Mouse (Mus musculus) kidney, adult 11 months (tissue): ENCODE measurements around the gene Parg.
"Not testable (repeated sequence)": the region's sequence is repeated elsewhere in the genome, so short reads cannot be mapped to it uniquely, and the experiment has no call there.

Experiments used
- DNase-seq: peaks from one replicate; pipeline ENCODE4 v3.0.0; 2022

Parg gene

DNA sequence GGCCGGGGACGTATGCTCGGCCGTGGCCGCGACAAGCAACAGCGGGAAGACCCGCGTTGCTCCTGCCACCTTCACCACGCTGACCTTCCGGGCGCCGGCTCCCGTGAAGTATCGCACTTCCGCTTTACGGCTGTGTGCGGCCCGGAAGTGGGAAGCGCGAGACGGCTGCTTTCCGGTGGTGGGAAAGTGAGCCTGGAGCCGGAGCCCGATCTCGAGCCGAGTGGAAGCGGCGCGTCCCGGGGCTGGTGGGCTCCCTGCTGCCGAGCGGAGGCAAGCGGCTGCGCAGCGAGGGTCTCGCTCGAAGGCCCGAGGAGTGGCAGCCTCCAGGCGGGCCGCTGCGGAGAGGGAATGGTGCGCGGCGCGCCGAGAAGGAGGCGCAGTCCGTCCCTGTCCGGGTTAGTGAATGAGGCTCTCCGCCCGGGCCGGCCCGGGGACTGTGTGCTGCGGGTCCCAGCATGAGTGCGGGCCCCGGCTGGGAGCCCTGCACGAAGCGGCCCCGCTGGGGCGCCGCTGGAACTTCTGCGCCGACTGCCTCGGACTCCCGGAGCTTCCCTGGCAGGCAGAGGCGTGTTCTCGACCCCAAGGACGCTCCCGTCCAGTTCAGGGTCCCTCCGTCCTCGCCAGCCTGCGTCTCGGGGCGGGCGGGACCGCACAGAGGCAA, at the start of gene Parg, which contains the start of gene Timm23:
Gene Parg (plus strand): TSS at position 159 of the 661 bp plus-strand sequence.
Gene Timm23 (minus strand): TSS at position 108 of the 661 bp plus-strand sequence.
- peak; percentile 85 for DNase-seq

DNA sequence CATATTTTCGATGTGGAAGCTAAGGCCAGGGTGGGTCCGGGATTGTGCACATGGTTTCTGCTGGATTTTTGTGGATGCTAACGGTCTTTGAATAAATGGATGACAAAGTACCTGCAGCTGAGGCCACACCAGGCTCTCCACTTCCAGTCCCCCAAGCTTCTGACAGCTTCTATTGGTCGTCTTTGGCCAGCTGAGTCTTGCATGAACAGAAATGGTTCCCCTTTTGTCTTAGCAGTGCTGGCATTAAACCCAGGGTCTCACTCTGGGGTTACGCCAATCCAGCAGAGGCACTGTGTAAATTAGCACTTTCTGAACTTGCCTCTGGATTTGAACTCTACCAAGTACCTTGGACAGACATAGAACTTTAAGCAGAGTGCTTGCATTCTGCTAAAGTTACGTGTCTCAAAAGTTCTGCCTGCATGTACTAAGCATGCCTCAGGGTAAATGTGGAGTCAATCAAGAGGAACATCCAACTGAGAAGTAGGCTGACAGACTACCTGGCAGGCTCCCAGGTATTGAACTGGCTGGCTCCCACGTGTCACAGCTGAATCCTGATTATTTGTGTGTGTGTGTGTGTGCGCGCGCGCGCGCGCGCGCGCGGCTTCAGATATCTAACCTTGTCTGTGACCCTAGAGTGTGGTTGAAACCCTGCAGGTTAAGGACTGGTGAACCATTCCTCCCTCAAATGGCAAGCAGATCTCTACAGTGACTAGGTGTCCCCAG, 49.3 kb upstream of the Parg start:
- DNase-seq: no peak

DNA sequence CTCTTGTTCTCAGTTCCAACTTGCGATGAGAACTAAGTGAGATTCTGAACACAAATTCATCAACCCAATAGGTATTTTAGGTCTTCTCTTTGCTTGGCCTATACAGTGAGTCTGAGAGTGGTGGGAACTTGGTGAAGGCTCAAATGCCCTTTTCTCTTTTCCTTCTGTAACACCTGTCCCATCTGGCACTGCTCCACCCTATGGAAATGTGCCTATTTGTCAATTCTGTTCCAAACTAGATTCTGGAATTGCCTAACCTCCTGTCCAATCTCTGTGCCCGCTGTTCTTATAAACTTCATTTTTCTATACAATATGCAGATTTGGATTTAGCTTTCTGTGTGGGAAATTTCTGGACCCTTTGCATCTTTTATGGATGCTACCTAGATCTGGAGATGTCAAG, 48.6 kb upstream of the Parg start:
- DNase-seq: no peak

DNA sequence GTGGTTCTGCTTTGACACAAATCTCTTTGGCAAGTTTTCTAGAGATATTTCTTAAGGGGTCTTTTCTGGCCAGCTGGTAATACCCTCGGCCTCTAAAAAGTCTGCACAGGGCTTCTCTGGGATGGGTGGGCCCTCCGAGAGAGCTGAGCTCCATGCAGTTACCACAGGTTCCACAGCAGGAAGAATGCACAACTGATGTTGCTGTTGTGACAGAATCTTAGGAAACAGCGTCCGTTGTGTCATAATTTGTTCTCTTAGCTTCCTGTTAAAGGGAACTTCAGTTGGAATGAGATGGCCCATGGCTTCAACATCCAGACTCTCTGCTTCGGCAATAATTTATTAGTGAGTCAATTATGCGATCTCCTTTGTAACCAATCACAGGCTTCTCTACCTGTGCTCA, 47.0 kb upstream of the Parg start:
- DNase-seq: no peak

DNA sequence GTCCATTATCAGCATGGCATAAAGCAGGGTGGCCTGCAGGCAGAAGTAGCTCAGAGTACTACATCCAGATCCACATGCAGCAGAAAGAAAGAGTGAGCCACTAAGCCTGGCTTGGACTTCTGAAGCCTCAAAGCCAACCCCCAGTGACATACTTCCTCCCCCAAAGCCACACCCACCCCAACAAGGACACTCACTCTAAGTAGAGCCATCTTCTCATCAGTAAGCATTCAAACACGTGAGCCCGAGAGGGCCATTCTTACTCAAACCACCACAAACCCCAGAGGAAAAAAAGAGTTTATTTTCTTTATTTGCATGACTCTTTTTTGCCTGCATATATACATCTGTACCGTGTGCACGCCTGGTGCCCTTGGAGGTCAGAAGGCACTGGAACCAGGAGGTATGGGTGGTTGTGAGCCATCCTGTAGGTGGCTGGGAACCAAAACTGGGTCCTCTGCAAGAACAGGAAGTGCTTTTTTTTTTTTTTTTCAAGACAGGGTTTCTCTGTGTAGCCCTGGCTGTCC, 42.5 kb upstream of the Parg start:
- no peak for DNase-seq

DNA sequence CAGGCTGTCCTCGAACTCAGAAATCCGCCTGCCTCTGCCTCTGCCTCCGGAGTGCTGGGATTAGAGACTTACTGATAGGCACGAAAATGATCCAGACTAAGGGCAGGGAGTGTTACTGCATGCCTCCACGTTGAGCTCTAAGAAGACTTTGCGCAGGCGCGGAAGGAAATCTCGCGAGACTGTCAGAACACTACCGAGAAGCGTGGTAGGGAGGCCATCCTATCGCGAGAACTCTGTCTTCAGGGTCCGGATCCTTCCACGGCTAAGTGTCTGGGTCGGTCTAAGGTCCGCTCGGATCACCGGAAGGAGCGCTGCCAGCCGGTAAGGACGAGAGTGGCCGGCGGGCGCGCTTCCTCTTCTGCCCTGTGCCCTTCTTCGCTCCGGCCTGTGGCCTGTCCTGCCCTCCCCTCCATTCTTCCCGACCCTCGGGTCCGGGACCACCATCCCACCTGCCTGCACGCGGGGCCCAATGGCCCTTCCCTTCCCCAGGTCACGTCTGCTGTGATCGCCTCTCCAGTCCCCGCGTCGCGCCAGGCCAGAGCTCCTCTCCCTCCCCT, 42.0 kb upstream of the Parg start, which contains the start of gene Ncoa4:
Gene Ncoa4 (plus strand): TSS at position 176 of the 557 bp plus-strand sequence.
- peak; percentile 99 for DNase-seq

DNA sequence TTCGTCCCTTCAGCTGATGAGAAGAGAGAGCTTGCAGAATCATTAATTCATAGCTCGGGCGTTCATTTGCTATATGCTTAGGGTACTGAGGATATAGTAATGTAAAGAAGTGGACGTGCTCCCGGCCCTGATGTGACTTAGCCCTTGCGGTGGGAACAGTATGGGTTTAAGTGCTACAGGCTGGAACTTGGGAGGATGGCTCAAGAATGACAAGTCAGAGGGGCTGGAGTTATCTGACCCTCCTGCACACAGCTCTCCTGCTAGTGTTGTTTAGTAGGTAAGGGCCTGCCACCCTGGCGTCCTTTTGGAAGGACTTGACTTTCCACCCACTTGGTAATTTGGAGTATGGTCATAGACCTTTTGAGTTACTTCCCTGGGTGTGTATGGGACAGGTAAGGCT, 41.2 kb upstream of the Parg start:
- no peak for DNase-seq

DNA sequence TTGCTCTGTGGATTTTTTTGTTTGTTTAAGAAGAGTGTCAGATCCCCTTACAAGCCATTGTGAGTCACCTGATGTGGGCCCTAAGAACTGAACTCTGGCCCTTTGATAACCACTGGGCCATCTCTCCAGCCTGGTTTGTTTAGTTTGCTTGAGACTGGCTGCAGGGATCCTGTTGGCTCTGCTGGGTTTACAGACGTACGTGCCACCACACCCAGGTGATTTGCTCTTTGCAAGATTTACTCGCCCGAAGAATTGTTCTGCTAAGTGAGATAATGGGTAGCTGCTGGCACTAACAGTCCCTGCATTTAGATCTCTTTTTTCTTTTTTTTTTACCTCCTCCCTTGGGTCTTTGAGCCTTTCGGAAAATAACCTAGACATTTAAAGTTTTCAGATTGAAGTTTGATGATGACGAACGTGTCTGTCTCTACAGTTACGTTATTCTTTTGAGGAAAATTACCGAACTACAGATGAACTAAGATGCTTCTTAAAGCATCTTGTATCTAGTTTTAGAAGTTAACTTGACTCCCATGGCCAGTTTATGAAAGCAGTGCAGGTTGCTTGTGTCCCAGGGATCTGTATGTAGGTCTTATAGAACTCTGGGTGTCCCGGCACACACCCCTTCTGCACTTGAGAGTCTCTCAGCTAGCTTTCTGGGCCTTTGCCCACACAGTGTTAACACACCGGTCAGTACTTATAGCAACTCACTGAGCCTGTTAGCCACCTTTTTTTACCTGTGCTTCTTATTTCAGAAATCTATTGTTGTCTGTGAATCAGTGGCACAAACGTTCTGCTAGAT, 40.5 kb upstream of the Parg start:
- no peak for DNase-seq

DNA sequence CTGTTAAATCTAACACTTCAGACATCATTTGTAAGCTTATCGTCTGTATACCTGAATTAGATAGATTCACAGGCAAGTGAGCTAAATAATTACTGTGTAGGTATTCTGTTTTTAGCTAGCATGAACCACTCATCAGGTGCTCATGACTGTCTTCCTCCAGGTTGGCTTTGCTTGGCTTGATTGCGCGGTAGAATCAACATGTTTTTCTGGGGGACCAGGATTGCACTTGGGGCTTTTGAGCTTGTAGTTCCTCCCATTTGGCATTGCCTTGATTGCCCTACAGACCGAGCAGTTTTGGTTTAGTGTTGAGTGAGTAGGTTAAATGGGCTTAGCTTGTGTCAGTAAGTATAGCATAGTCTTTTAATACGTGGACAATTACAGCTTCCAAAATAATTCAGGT, 39.5 kb upstream of the Parg start:
- DNase-seq: no peak

DNA sequence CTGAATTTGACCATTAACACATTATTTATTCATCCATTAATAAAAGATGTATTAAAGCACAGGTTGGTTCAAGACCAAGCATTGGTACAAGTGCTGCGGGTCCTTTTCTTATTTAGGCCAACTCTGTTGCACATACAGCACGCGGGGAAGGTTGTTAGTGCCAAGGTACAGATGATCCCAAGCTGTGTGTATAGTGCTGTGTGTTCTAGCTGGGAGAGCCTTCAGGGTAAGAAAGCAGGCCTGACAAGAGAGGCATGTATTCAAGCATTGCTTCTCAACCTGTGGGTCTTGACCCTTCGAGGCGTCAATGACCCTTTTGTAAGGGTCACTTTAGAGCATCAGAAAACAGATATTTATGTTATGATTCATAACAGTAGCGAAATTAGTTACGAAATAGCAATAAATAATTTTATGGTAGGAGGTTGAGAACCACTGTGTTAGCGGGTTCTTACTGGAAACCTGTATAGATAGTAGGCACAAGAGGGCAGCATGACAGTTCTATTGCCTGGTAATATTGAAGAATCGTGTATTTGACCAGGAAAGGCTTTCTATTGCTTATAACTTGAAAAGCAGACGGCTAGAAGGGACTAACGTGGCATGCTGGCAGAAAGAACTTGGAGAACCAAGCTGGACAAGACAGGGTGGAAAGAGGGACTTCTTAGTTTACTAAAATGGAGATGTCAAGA, 38.4 kb upstream of the Parg start:
- DNase-seq: no peak

DNA sequence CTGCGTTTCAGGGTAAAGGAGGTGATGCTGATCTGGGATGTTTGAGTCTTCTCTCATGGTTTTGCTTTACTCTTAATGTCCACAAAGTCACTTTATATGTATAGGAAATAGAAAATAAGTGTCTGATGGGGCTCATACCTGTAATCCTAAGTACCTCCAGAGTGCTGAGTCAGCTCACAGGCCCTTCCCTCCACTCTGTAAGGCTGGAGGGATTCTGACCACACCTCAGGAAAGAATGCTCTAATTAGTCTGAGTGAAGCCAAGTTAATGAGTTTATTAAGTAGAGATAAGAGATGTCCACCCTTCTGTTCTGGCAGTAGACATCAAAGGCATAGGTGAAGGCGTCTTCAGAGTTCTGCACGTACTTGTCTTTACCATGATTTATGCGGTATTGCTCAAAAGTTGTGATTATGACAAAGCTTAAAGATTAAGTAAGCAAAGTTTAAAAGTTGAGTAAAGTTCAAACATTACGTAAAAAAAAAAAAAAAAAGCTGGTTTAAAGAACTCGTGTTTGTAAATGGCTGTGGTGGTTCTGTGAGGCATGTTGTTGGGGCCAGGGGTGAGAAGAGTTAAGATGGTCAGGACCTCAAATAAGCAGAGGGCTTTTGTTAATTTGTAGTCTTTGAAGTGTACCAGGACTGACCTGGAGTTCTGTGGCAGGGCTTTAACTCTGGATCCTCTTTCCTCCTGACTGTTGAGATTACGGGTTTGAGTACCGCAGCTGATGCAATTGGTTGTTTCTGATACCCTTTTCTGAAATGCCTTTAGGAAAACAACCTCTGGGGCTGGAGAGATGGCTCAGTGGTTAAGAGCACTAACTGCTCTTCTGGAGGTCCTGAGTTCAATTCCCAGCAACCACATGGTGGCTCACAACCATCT, 37.3 kb upstream of the Parg start:
- no peak for DNase-seq

DNA sequence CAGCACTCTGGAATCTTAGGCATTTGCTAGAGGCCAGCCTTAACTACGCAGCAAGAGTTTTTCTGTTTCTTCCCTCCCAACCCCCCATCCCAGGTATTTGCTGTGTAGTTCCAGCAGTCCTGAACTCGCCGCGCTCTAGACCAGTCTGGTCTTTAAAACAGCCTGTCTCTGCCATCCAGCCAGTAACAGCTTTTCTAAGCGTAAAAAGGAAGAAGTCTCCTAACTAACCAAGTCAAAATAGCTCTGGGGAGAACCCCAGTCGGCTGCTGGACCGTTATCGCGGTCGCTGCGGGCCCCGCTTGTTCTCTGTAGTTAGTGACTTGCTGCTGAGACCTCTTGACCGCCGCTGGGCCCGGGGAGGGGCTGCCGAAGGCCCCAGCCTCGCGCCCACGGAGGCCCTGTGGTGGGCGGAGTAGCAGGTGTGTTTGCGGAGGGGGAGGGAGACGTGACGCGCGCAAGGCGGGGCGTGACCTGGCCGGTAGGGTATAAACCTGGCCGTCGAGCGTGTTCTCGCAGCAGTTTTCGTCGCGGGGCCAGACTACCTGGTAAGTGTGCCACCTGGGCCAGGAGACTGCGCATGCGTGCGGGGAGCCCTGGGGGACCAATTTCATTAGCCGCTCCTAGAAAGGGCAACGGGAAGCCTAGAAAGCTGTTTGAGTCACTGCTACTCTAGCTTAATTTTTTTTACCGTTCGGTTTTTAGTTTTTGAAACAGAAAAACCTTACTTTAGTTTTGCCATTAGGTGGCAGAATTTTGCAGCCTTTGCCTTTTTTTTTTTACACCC, 36.3 kb upstream of the Parg start:
- peak; percentile 93 for DNase-seq

DNA sequence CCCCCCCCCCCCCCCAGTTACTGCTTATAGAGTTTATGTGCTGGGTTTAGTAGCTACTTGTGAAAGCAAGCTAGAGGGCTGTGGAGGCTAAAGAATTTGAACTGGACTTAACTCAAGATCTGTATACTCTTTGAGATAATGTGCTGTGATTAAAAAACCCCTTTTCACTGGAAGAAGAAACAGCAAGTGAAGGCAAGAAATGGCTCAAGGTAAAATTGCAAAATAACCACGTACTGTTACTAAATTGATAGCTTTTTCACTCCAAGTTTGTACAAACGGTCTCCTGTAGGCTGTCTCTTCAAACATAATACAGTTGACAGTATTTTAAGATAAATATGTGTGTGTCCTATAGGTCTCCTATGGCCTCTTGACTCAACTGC, 35.7 kb upstream of the Parg start:
- no peak for DNase-seq

DNA sequence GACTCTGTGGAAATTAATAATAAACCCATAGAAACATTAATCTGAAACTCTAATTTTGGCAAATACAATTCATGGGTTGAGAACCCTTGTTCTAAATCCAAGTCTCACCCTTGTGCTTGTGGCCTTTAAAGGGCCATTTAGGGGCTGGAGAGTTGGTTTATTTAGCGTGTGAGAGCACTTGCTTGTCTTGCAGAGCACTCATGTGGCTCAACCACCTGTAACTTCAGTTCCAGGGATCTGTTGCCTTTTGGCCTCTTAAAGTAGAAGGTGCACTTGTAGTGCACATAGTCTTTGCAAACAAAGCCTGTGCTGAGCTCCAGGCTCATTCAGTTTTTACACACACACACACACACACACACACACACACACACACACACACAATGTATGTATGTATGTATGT, 34.9 kb upstream of the Parg start:
- DNase-seq: no peak

DNA sequence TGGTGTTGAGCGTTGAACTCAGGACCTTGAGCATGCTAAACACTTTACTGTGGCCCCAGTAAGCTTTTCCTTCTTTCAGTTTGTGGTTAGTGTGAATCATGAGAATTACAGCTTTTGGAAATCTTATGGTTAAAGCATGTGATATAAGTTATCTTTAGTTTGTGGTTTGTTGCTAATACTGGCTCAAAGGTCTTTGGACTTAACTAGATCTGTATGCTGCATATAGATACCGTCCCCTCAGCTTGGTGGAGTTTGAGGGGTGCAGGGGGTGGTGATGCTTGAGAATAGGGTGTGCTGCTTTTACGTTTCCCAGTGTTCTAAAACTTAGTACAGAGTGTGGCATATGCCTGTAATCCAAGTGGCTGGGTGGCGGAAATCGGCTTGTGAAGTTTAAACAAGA, 34.4 kb upstream of the Parg start:
- DNase-seq: no peak

DNA sequence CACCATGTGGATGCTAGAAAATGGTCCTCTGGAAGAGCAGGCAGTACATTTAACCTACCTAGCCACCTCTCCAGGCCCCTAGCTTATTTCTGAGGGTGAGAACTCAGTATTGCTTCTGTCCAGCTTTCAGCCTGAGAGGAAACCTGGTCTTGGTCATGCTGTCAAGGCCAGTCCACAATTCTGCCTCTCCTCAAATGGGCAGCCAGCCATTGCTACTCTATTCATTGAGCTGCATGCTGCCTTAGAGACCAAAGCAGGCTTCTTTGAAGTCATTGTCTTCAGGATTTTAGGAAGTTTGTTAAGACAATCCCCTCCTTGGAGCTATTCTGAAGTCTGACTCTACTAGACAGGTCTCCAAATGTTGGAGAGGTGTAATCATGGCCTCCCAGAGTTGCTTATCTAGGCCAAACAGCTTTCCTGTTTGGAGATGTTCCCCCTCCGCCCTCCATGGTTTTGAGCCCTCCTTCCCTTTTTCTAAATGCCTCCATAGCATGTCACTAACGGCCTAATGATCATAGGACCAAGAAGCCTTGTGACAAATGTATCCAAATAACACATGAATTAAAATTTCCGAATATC, 33.0 kb upstream of the Parg start:
- DNase-seq: no peak

DNA sequence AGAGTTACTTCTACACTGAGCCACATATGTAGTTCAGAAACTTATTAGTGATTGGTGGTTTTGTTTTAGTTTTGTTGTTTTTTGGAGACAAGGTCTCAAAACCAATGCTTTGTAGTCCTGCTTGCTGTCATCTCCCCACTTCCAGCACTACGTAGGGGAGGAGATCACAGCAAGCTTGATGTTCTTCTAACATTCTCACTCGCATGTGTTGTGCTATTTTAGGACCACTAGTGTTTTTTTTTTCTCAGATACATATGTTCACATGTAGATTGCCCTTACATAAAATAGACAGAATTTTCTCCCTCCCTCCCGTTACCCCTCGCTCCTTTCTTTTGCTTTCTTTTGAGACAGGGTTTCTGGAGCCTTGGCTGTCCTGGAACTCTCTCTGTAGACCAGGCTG, 31.6 kb upstream of the Parg start:
- DNase-seq: no peak

DNA sequence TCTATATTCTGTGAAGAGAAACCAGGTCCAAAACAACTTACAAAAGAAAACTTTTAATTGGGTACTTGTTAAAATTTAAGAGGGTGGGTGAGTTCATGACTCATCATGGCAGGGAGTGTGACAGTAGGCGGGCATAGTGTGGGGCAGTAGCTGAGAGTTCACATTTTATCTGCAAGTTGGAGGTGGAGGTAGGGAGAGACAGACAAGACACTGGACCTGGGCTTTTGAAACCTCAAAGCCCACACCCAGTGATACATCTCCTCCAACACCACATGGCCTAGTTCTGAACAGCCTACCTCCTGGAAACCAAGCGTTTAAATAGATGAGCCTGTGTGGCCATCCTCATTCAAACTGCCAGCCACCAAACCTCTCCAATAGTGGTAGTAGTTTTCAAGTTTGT, 26.4 kb upstream of the Parg start:
- DNase-seq: no peak

DNA sequence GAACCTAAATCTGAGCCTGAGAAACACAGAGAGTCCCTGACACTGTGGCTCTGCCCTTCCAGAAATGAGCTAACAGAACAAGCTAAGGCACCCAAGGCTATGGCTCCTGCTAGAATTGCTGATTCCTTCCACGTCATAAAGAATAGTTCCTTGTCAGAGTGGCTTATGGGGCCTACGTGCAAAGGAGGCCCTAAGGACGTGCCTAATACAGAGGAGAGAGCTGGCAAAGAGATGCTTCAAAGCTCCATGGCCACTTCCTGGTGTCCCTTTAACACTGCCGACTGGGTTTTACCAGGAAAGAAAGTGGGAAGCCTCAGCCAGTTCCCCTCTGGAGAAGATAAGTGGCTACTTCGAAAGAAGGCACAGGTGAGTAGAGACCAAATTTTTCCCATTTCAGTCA, 25.2 kb upstream of the Parg start:
- DNase-seq: not testable (repeated sequence)
